Mouse (Mus musculus): ENCODE results near the gene Slc35f1. TPM values are rescaled to one million over a fixed set of nuclear protein-coding genes. Genes with fewer than 3 reads are reported as not detected.
A peak's percentile ranks its signal among the peaks of the same experiment; 100 is the strongest.

Slc35f1 gene
- total RNA-seq, 4 experiments from 2014 or later: 0.17 to 0.32 (median 0.22) TPM

- DNase-seq (ENCODE audit: low spot score in 2 of 2): no peak
These were observed 406.1 kb downstream of the Slc35f1 start for GRCm38 (mm10) chr10:53096446-53096845.

GRCm38 (mm10) chr10:53100881-53101280 is 410.5 kb downstream of the Slc35f1 start:
- no peak for DNase-seq (ENCODE audit: low spot score in 2 of 2)

- DNase-seq (ENCODE audit: low spot score in 2 of 2): no peak
These were observed 411.1 kb downstream of the Slc35f1 start for GRCm38 (mm10) chr10:53101412-53101811.

GRCm38 (mm10) chr10:53102423-53102822 is 412.1 kb downstream of the Slc35f1 start:
- no peak for DNase-seq (ENCODE audit: low spot score in 2 of 2)

GRCm38 (mm10) chr10:53115028-53115427 is 424.7 kb downstream of the Slc35f1 start:
- peak; percentile 14 to 28 for DNase-seq (ENCODE audit: low spot score in 2 of 2)

GRCm38 (mm10) chr10:53115673-53116398 is 425.5 kb downstream of the Slc35f1 start:
- no peak for DNase-seq (ENCODE audit: low spot score in 2 of 2)

GRCm38 (mm10) chr10:53120608-53121007 is 430.3 kb downstream of the Slc35f1 start:
- DNase-seq (ENCODE audit: low spot score in 2 of 2): no peak

- DNase-seq (ENCODE audit: low spot score in 2 of 2): no peak
These were observed 434.0 kb downstream of the Slc35f1 start for GRCm38 (mm10) chr10:53124365-53124764.

GRCm38 (mm10) chr10:53132707-53133106 is 442.4 kb downstream of the Slc35f1 start:
- no peak for DNase-seq (ENCODE audit: low spot score in 2 of 2)

- no peak for DNase-seq (ENCODE audit: low spot score in 2 of 2)
These were observed 460.0 kb downstream of the Slc35f1 start for GRCm38 (mm10) chr10:53150321-53150720.

- DNase-seq (ENCODE audit: low spot score in 2 of 2): no peak
These were observed 460.6 kb downstream of the Slc35f1 start for GRCm38 (mm10) chr10:53150916-53151315.

GRCm38 (mm10) chr10:53156374-53156773 is 466.0 kb downstream of the Slc35f1 start:
- no peak for DNase-seq (ENCODE audit: low spot score in 2 of 2)

GRCm38 (mm10) chr10:53157740-53158139 is 467.4 kb downstream of the Slc35f1 start:
- DNase-seq (ENCODE audit: low spot score in 2 of 2): no peak

All from gastrocnemius, adult 8-10 months (tissue).